Mouse (Mus musculus) right cerebral cortex, adult 2 months (tissue): ENCODE results near the gene Ybx1.
"Not testable (repeated sequence)": the region's sequence is repeated elsewhere in the genome, so short reads cannot be mapped to it uniquely, and the experiment has no call there.

Experiments
- DNase-seq, 2 experiments: peaks; one replicate each; pipeline ENCODE4 v3.0.0; 2021 to 2022; ENCODE audit warnings: low spot score in 2 of 2

The Ybx1 gene

GRCm38 (mm10) chr4:119294415-119295133, at the start of gene Ybx1:
Ybx1 (minus strand) TSS chr4:119294604.
- DNase-seq = peak; percentile 100

DNA sequence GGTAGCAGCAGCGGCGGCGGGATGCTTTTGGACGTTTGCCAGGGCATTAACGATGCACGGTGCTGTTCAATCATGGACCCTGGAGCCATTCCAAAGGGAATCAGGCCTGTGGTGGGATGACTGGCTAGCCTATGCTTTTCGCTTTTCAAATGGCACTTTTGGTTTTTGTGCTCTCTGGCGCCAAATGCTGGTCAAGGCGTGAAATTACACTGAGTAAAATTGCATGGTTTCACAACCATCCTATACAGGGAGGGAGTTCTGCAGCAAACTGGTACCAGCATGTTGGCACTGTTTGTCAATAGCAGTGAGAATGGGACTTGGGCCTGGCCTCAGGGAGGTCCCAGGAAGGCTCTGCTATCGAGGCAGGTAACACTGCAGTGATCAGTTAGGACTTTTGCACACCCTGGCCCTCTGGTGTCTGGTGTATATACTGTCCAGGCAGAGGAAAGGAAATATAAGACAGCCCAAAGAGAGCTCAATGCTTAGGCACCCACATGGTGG, 44.5 kb upstream of the Ybx1 start:
- peak; percentile 26 to 37 for DNase-seq

DNA sequence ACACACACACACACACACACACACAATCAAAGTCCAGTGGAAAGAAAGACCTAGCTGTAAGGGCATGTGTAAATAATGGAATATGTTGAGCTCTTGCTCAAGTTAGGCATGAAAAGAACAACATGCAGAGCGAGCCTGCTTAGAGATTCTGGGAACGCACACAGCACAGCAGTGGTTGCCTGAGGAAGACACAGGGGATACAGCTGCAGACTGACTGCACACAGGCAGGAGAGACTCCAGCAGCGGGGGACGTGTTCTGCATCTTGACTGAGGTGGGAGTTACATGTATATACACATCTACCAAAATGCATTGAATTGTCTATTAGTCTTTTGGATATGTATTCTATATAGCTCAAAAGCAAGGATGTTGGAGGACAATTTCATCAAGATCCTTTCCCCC, 44.0 kb upstream of the Ybx1 start:
- peak in 1 of 2 experiments; percentile 10 for DNase-seq

- no peak for DNase-seq
Observed at GRCm38 (mm10) chr4:119333487-119333886, 39.1 kb upstream of the Ybx1 start.

DNA sequence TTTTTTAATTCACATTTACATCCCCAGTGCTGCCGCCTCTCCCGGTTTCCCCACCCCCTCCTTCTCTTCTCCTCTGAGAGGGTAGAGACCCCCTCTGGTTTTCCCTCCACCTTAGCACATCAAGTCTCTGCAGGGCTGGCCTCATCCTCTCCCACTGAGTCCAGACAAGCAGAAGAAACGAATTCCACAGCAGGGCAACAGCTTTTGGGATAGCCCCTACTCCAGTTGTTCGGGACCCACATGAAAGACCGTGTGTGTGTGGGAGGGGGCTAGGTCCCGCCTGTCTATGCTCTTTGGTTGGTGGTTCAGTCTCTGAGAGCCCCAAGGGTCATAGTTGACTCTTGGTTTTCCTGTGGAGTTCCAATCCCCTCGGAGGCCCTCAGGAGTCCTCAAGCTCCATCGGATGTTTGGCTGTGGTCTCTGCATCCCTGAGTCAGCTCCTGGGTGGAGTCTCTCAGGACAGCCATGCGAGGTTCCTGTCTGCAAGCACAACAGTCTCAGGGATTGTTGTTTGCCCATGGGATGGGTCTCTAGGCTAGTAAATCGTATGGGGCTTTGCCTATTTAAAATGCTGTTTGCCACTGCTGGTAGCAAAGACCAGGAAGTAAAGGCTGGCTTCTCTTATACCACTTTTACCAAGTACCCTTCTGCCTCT, 26.6 kb upstream of the Ybx1 start:
- peak in 1 of 2 experiments; percentile 6 for DNase-seq

GRCm38 (mm10) chr4:119320131-119320830, 25.9 kb upstream of the Ybx1 start, which contains the start of gene Ppih:
Ppih (minus strand) TSS chr4:119320546.
- DNase-seq = peak; percentile 96 to 97

DNA sequence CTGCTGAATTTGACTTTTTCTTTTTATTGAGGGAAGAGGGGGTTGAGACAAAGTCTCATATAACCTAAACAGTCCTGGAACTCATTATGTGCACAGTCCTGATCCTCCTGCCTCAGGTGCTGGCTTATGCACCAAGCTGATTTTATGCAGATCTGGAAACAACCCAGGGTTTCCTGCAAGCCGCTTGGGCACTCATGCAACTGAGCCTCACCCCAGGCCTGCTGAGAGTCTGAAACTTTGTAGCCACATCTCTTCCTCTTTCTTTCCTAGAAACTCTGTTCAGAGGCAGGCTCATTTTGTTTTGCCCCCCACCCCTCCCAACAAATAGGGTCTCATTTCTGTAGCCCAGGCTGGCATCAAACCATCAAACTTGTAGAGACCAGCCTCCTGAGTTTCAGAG, 19.4 kb upstream of the Ybx1 start:
- DNase-seq = no peak

DNA sequence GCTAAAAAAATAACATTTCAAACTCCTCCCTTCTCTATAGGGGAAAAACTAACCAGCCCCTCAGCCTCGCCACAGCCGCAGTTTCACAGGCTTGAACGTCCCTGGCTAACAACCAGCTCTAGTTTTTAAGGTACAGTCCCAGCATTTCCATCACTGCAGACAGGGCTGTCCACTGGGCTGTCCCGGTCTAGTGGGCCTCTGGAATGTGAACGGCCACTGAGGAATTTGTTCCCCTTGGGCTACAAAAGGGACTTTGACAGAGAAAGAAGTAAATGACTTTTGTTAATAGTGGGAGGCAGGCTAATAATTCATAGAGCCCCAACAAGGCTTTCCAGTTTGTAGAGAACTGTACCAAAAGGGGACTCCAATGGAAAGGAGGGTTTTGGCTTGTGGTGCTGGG, 11.0 kb upstream of the Ybx1 start:
- no peak for DNase-seq

DNA sequence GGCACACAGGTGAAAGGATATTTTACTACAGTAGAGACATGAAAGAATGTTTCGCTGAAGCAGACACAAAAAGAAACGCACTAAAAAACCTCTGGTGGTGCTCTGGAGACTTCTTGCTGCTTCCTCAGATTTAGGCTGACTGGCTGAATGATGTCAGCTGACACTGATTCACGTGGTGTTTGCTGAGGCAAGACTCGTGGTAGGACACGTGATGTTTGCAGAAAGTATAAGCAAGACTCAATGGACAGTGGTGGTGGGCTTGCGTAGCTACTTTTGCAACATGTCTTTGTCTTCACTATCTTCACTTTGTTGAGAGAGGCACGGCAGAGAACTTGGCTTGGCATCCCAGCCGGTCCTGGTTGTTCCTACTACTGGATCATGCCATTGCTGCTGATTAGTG, 8.9 kb upstream of the Ybx1 start:
- no peak for DNase-seq

DNA sequence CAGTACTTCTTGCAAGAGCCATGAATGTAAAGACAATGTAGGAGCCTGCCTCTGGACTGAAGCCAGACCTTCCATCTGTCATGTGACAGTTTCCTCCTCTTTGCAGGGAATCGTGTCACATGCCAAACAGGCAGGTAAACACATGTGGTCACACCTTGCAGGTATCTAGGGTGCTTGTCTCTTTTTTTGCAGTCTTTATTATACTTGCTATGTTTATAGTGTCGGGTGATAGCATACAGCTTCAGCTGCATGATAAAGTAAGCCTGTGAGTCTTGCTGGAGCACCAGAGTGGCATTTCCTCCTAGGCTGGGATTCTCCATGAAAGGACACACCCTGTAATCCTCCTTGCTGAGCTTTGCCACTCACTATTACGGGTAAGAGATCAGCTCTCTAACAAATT, 7.4 kb upstream of the Ybx1 start:
- no peak for DNase-seq

DNA sequence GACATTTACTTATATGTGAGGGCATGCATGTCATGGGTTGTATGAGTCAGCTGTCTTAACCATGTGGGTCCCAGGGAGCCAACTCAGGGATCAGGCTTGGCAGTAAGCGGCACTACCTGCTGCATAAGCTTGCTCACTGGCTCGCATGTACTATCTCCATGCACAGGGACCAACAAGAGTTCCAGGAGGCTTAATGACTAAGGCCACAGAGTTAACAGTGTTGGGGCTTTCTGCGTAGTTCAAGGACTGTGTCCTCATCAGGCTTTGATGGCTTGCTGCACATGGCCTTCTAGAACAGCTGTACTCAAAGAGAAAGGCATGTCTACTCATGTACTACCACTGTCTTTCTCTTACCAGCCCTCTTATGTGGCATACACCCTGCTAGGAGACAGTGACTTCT, 6.4 kb upstream of the Ybx1 start:
- no peak for DNase-seq

DNA sequence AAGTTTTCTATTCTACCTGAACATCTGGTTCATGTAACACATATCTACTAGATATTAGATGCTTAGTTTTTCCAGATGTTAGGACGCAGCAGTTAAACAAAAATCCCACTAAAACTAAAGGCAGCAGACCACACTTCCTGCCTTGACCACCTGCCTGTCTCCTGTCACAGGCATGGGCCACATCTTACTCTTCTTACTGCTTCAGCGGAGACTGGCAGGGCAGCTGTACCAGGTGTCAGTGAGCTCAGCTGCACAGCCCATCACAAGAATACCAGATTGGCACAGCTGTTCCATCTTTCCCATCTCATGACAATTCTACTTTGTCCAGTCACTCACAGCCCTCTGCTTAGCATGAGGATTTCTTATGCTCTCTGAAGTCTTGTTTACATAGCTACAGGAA, 3.0 kb upstream of the Ybx1 start:
- no peak for DNase-seq

DNA sequence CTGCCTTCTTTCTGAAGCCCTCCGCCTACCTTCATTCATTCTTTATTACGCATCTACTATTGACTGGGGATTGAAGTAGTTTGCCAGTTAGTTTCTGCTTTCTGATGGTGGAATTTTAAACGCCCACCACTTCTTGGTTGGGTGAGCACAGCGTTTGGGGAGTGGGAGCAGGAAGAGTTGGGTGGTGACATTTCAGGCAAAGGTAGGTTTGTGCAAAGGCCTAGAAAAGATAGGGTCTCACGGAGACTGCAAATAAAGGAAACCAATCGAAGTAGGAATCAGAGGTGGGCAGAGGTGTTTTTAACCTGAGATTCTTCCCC, 690 bp upstream of the Ybx1 start:
- peak; percentile 13 to 17 for DNase-seq

DNA sequence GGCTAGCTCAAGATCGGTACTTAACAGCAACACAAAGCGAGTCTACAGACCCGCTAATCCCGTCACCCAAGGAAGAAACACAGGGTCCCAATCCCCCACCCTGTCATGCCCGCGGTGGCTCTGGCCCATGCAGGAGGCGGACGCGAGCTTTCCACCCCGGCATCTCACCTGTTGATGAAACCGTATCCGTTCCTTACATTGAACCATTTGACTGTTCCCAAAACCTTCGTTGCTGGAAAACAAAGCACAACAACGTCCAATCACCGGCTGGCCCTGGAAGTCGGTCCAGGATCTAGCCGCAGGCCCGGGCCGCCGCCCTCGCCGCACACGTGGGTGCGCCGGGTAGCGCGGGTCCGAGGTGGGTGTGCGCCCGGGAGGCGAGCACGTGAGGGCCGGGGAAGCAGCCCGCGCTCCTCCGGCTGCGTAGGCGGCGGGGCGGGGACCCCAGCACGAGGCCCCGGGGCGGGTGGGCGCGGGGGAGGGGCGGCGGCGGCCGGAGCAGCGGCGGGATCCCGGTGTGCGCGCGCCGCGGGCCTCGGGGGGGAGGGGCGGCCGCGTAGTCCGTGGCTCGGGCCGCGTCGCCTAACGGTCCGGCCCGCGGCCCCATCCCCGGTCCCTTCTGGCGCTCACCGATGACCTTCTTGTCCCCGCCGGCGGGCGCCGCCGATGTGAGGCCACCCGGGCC, 688 bp downstream of the Ybx1 start:
- DNase-seq = peak; percentile 18 to 33

DNA sequence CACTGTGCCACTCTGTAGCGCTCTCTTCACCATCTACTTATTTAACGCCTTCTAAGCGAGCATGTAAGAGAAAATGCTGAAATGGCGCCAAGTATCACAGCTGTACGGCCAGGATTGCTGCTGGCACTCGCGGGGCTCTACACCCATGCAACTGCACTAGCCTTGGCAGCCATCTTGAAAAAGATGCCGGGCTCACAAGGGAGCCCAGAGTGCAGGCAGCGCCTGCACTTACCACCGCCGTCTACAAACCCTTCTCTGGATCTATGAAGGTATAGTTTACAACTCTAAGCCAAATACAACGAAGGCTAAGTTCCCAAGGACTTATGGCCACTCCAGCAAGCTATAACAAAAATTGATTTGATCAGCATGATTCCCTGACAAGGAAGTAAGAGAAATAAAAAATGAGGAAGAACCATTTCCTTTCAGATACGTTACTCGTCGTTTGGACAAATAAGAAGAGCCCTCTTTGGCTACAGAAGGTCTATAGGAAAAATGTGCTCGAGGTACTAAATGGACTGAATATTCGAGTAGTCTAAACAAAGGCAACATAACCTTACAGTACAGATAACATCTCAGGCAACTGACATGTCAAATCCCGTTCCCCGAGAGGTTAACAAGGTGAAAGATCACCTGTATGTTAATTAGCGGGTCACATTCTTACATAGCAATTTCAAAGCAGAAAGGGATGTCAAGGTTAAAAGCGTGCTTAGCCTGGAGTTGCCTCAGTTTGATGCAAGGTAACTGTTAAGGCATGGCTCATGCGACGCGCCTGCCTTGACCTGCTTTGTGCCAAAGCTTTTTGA, 1.4 kb downstream of the Ybx1 start:
- DNase-seq = peak; percentile 58 to 67

DNA sequence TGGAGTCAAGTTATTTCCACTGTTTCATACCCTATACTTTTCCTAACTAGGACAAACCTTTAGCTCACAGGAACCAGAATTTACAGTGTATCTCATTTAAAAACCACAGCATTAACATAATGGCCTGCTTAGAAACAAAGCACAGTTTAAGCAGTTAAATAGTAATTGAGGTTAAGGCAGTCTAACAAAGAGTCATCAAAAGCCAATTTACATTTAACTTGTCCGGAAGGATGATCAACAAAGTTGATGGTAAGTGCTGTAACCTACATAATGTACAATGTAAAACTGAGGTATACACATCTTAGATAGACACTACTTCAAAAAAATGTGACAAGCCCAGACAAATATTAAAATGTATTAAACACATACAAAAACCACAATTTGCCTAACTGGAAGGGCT, 2.5 kb downstream of the Ybx1 start:
- no peak for DNase-seq

DNA sequence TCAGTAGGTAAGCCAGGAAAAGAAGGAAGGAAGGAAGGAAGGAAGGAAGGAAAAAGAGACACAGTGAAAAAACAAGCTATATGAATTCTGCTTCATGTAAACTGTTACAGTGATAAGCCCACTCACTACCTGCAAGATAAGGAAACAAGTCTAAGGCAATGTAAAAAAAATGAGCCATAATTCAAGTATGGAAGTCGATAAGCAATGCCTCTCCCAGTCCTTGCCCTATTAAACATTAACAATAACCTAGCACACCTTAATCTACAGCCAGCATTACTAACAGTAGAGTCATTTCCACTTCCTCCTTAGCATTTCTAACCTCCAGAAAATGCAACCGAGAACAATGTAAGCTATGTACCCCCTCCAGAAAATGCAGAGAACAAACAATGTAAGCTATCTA, 9.1 kb downstream of the Ybx1 start:
- DNase-seq = no peak

GRCm38 (mm10) chr4:119284861-119285260, 9.5 kb downstream of the Ybx1 start:
- DNase-seq = no peak

GRCm38 (mm10) chr4:119278784-119279183, 15.6 kb downstream of the Ybx1 start:
- not testable (repeated sequence) for DNase-seq

GRCm38 (mm10) chr4:119275726-119276125, 18.7 kb downstream of the Ybx1 start:
- DNase-seq = no peak

DNA sequence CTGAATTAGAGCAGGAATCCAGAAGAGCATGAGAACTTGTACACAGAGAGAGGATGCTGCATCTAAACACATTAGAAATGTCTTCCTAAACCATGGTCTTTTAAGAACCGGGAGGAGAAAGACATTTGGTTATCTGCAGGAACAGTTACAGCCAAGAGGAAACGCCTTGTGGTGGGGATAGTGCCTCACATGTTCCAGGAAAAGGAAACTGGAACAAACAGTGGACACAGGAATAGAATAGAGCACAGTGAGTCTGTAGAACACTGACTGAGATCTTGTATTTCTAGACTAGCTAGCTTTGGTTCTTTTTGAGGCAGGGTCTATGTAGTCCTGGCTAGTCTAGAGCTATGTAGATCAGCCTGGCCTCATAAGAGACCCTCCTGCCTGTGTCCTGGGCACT, 19.2 kb downstream of the Ybx1 start:
- no peak for DNase-seq
